Mouse (Mus musculus): ENCODE measurements around the gene Igsf3.

Gene Igsf3

GRCm38 (mm10) chr3:101377256-101378024 is 557 bp downstream of the Igsf3 start:
- no peak for DNase-seq

- DNase-seq: peak; percentile 34
These were observed 1.2 kb downstream of the Igsf3 start for GRCm38 (mm10) chr3:101378102-101378501.

GRCm38 (mm10) chr3:101379789-101380188 is 2.9 kb downstream of the Igsf3 start:
- no peak for DNase-seq

- DNase-seq: no peak
These were observed 4.8 kb downstream of the Igsf3 start for GRCm38 (mm10) chr3:101381691-101382090.

- DNase-seq: no peak
These were observed 5.9 kb downstream of the Igsf3 start for GRCm38 (mm10) chr3:101382751-101383150.

- DNase-seq: no peak
These were observed 9.6 kb downstream of the Igsf3 start for GRCm38 (mm10) chr3:101386430-101387016.

GRCm38 (mm10) chr3:101387849-101388248 is 11.0 kb downstream of the Igsf3 start:
- no peak for DNase-seq

- no peak for DNase-seq
These were observed 12.7 kb downstream of the Igsf3 start for GRCm38 (mm10) chr3:101389566-101389965.

GRCm38 (mm10) chr3:101390472-101390871 is 13.6 kb downstream of the Igsf3 start:
- no peak for DNase-seq

- peak; percentile 44 for DNase-seq
These were observed 15.1 kb downstream of the Igsf3 start for GRCm38 (mm10) chr3:101391991-101392390.

- DNase-seq: no peak
These were observed 16.3 kb downstream of the Igsf3 start for GRCm38 (mm10) chr3:101393103-101393644.

GRCm38 (mm10) chr3:101393659-101394539 is 17.0 kb downstream of the Igsf3 start:
- DNase-seq: no peak

- DNase-seq: no peak
These were observed 18.5 kb downstream of the Igsf3 start for GRCm38 (mm10) chr3:101395341-101395740.

GRCm38 (mm10) chr3:101396061-101396460 is 19.2 kb downstream of the Igsf3 start:
- DNase-seq: no peak

- DNase-seq: no peak
These were observed 19.9 kb downstream of the Igsf3 start for GRCm38 (mm10) chr3:101396726-101397263.

- DNase-seq: no peak
These were observed 20.5 kb downstream of the Igsf3 start for GRCm38 (mm10) chr3:101397422-101397821.

- DNase-seq: no peak
These were observed 21.3 kb downstream of the Igsf3 start for GRCm38 (mm10) chr3:101398071-101398786.

- no peak for DNase-seq
These were observed 22.0 kb downstream of the Igsf3 start for GRCm38 (mm10) chr3:101398877-101399276.

- peak; percentile 59 for DNase-seq
These were observed 24.6 kb downstream of the Igsf3 start for GRCm38 (mm10) chr3:101401501-101401900.

- no peak for DNase-seq
These were observed 27.9 kb downstream of the Igsf3 start for GRCm38 (mm10) chr3:101404620-101405415.

- peak; percentile 56 for DNase-seq
These were observed 28.6 kb downstream of the Igsf3 start for GRCm38 (mm10) chr3:101405495-101405894.
